ENCODE assay signal across 17 mouse cellular contexts in the genomic region with DNA sequence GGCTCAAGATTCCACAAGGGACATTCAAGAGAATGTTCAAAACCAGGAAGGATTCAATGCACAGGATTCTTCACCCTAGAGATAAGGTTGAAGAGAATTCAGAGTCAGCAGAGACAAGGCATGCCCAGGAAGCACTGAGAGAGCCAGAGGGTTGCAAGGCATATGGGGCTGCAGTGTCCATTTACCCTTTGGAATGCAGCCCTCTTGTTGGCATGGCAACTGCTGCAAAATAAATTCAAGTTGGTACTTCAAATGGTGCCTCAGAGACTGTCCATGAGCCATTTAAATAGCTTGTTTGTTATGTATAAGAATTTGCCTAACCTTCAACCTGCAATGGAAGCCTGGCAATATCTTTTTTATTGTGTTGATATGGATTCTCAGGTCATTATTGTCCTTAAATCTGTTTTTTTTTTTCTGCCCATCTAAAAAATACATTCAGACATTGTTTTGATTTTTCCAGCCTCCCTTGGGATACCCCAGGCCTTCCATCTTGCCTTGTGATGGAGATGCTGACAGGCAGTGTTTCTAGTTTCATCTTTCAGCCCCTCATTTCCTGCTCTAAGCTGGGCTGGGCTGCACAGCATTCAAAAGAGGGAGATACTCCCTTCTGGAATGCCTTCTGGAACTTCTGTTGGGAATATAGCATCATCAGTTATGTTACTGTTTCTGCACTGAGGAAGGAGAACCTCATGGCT.
A peak's percentile ranks its signal among the peaks of the same experiment; 100 is the strongest.
DNase-seq lines count a peak whose midpoint lies in the region; ATAC-seq and TF ChIP-seq lines count a peak whose summit lies in the region.
"Had no signal": no experiment of that assay in that cellular context is flagged by ENCODE, and none has a peak within 500 bp of the region (broad histone marks: within the 10 kb centered on the region; RNA-seq: fewer than 3 reads in every experiment).

No protein-coding gene starts in this region.

- TF ChIP-seq CTCF in forebrain, postnatal 0 days (IDR thresholded peaks at IDR 0.05; ENCODE audit: low read depth), result no peak

- DNase-seq in forebrain, postnatal 0 days, result peak; percentile 21
- peak; percentile 25 for DNase-seq in neural tube, embryonic 10.5 days (ENCODE audit: extremely low spot score, low spot score)
- peak; percentile 51 for DNase-seq in forelimb bud, embryonic 11.5 days (ENCODE audit: low read depth, low spot score)
- DNase-seq in yolk sac, embryonic 10.5 days (ENCODE audit: low spot score), result peak; percentile 14
- DNase-seq in left cerebral cortex, postnatal 10 days (ENCODE audit: extremely low spot score in 1 of 2, low spot score in 2 of 2), result no peak
- no peak for DNase-seq in right cerebral cortex, postnatal 14 days
- DNase-seq: adrenal gland, postnatal 10 days; B cell, adult 2 months; cerebellum, postnatal 25 days; gastrocnemius, postnatal 10 days; kidney, postnatal 10 days had no signal

- no peaks in the 10 kb centered on the region for H3K9me3 ChIP-seq in forebrain, postnatal 0 days (ENCODE audit: low read length)
- no peaks in the 10 kb centered on the region for H3K9me3 ChIP-seq in forebrain, embryonic 12.5 days
- H3K9me3 ChIP-seq in neural tube, embryonic 15.5 days (replicated peaks), result no peaks in the 10 kb centered on the region
- H3K9me3 ChIP-seq: forebrain, embryonic 15.5 days; liver, embryonic 12.5 days had no signal

- H3K4me3 ChIP-seq in forebrain, postnatal 0 days (ENCODE audit: low read depth, low read length), result no peak overlapping the region
- H3K4me3 ChIP-seq in forebrain, embryonic 12.5 days (replicated peaks), result no peak overlapping the region
- H3K4me3 ChIP-seq in neural tube, embryonic 15.5 days (replicated peaks), result no peak overlapping the region
- H3K4me3 ChIP-seq: forebrain, embryonic 15.5 days; liver, embryonic 12.5 days; megakaryocyte, embryonic 14.5 days had no signal

- no peak for ATAC-seq in forebrain, postnatal 0 days
- no peak for ATAC-seq in forebrain, embryonic 12.5 days (ENCODE audit: low FRiP score)
- no peak for ATAC-seq in neural tube, embryonic 15.5 days (ENCODE audit: low FRiP score)
- ATAC-seq: forebrain, embryonic 15.5 days; intestine, embryonic 16.5 days; liver, embryonic 12.5 days had no signal

- no peak overlapping the region for H3K9ac ChIP-seq in forebrain, postnatal 0 days
- H3K9ac ChIP-seq in forebrain, embryonic 12.5 days, result no peak overlapping the region
- no peak overlapping the region for H3K9ac ChIP-seq in neural tube, embryonic 15.5 days (replicated peaks)
- H3K9ac ChIP-seq: forebrain, embryonic 15.5 days; liver, embryonic 12.5 days had no signal

- no peaks in the 10 kb centered on the region for H3K36me3 ChIP-seq in forebrain, postnatal 0 days (ENCODE audit: insufficient read depth)
- no peaks in the 10 kb centered on the region for H3K36me3 ChIP-seq in forebrain, embryonic 12.5 days (replicated peaks)
- no peaks in the 10 kb centered on the region for H3K36me3 ChIP-seq in neural tube, embryonic 15.5 days
- H3K36me3 ChIP-seq: forebrain, embryonic 15.5 days; liver, embryonic 12.5 days had no signal

- intact Hi-C loops in left cerebral cortex, postnatal 10 days (cut with DNase I), result no loop called here

- no peaks in the 10 kb centered on the region for H3K27me3 ChIP-seq in forebrain, postnatal 0 days (ENCODE audit: insufficient read depth, low read length)
- H3K27me3 ChIP-seq in forebrain, embryonic 12.5 days, result no peaks in the 10 kb centered on the region
- no peaks in the 10 kb centered on the region for H3K27me3 ChIP-seq in neural tube, embryonic 15.5 days (replicated peaks)
- H3K27me3 ChIP-seq: forebrain, embryonic 15.5 days; liver, embryonic 12.5 days; megakaryocyte, embryonic 14.5 days had no signal

- no peak overlapping the region for H3K4me2 ChIP-seq in forebrain, postnatal 0 days (ENCODE audit: low read depth)
- H3K4me2 ChIP-seq in forebrain, embryonic 12.5 days, result no peak overlapping the region
- no peak overlapping the region for H3K4me2 ChIP-seq in neural tube, embryonic 15.5 days
- H3K4me2 ChIP-seq: forebrain, embryonic 15.5 days; liver, embryonic 12.5 days had no signal

- H3K4me1 ChIP-seq in forebrain, postnatal 0 days (ENCODE audit: insufficient read depth), result no peaks in the 10 kb centered on the region
- H3K4me1 ChIP-seq in forebrain, embryonic 12.5 days, result no peaks in the 10 kb centered on the region
- no peaks in the 10 kb centered on the region for H3K4me1 ChIP-seq in neural tube, embryonic 15.5 days
- H3K4me1 ChIP-seq: forebrain, embryonic 15.5 days; liver, embryonic 12.5 days; megakaryocyte, embryonic 14.5 days had no signal

- no peak overlapping the region for H3K27ac ChIP-seq in forebrain, postnatal 0 days (ENCODE audit: low read depth, low read length)
- no peak overlapping the region for H3K27ac ChIP-seq in forebrain, embryonic 12.5 days
- H3K27ac ChIP-seq in neural tube, embryonic 15.5 days (replicated peaks), result no peak overlapping the region
- H3K27ac ChIP-seq: forebrain, embryonic 15.5 days; liver, embryonic 12.5 days had no signal

Comparison
In these comparisons a context has a peak if more than half of its experiments do, and no peak if none do; other contexts are left out.
1. DNase-seq: peak in forebrain, postnatal 0 days (single experiment), neural tube, embryonic 10.5 days (single experiment), forelimb bud, embryonic 11.5 days (single experiment) and yolk sac, embryonic 10.5 days (single experiment); none in left cerebral cortex, postnatal 10 days (0 of 2) and right cerebral cortex, postnatal 14 days (single experiment).